ENCODE assay signal across 28 mouse cellular contexts in genomic region chr9:78702509-78703239, GRCm38 (mm10).
DNase-seq lines count a peak whose midpoint lies in the region; ATAC-seq and TF ChIP-seq lines count a peak whose summit lies in the region.
"Had no signal": no experiment of that assay in that cellular context is flagged by ENCODE, and none has a peak within 500 bp of the region (broad histone marks: within the 10 kb centered on the region; RNA-seq: fewer than 3 reads in every experiment).

No protein-coding gene starts in this region.

- no peaks in the 10 kb centered on the region for H3K4me1 ChIP-seq in intestine, embryonic 14.5 days (replicated peaks; ENCODE audit: control insufficient read depth, insufficient read depth, low read length)
- H3K4me1 ChIP-seq in intestine, postnatal 0 days (replicated peaks; ENCODE audit: control insufficient read depth, insufficient read depth, low read length), result no peaks in the 10 kb centered on the region
- H3K4me1 ChIP-seq in lung, embryonic 14.5 days (ENCODE audit: insufficient read depth), result no peaks in the 10 kb centered on the region
- no peaks in the 10 kb centered on the region for H3K4me1 ChIP-seq in embryonic facial prominence, embryonic 15.5 days
- no peaks in the 10 kb centered on the region for H3K4me1 ChIP-seq in stomach, embryonic 14.5 days (ENCODE audit: control insufficient read depth, insufficient read depth, low read length)
- H3K4me1 ChIP-seq in hindbrain, embryonic 10.5 days (replicated peaks), result no peaks in the 10 kb centered on the region
- H3K4me1 ChIP-seq: embryonic facial prominence, embryonic 12.5 days; forebrain, embryonic 13.5 days; liver, embryonic 13.5 days; midbrain, embryonic 15.5 days; neural tube, embryonic 15.5 days had no signal

- H3K9ac ChIP-seq in intestine, embryonic 14.5 days (ENCODE audit: low read length), result no peak overlapping the region
- H3K9ac ChIP-seq in intestine, postnatal 0 days (ENCODE audit: low read depth, low read length), result no peak overlapping the region
- H3K9ac ChIP-seq in lung, embryonic 14.5 days, result no peak overlapping the region
- no peak overlapping the region for H3K9ac ChIP-seq in embryonic facial prominence, embryonic 15.5 days
- no peak overlapping the region for H3K9ac ChIP-seq in stomach, embryonic 14.5 days (replicated peaks; ENCODE audit: low read depth, low read length)
- H3K9ac ChIP-seq: embryonic facial prominence, embryonic 12.5 days; forebrain, embryonic 13.5 days; liver, embryonic 13.5 days; midbrain, embryonic 15.5 days; neural tube, embryonic 15.5 days had no signal

- DNase-seq in intestine, embryonic 14.5 days (ENCODE audit: low spot score), result no peak
- peak; percentile 12 for DNase-seq in lung, embryonic 14.5 days
- no peak for DNase-seq in lung, adult 18-20 months
- no peak for DNase-seq in urinary bladder, postnatal 14 days (ENCODE audit: low spot score)
- DNase-seq in hindbrain, embryonic 10.5 days (ENCODE audit: low spot score), result no peak
- DNase-seq: adrenal gland, postnatal 14 days; cerebellum, adult 11 months; cerebellum, adult 9-11 months; gastrocnemius, postnatal 10 days; heart, postnatal 14 days; kidney, adult 18-20 months; kidney, postnatal 14 days; liver, embryonic 13.5 days; lung, adult 2 months; retina, postnatal 1 day; right cerebral cortex, postnatal 14 days; thymus, postnatal 4 days had no signal

- H3K27ac ChIP-seq in intestine, embryonic 14.5 days (ENCODE audit: low read depth), result peak overlapping the region; percentile 70
- H3K27ac ChIP-seq in intestine, postnatal 0 days (ENCODE audit: low read depth, low read length), result no peak overlapping the region
- no peak overlapping the region; the same call in 1 of the 2 replicates for H3K27ac ChIP-seq in lung, embryonic 14.5 days (ENCODE audit: low read depth)
- H3K27ac ChIP-seq in embryonic facial prominence, embryonic 15.5 days (replicated peaks), result peak overlapping the region; percentile 67
- H3K27ac ChIP-seq in stomach, embryonic 14.5 days (ENCODE audit: low read length), result peak overlapping the region; percentile 17; the same call in 1 of the 2 replicates
- H3K27ac ChIP-seq in hindbrain, embryonic 10.5 days, result no peak overlapping the region
- H3K27ac ChIP-seq: embryonic facial prominence, embryonic 12.5 days; forebrain, embryonic 13.5 days; left cerebral cortex, adult 2 months; liver, embryonic 13.5 days; macrophage; midbrain, embryonic 15.5 days; neural tube, embryonic 15.5 days had no signal

- no peaks in the 10 kb centered on the region for H3K27me3 ChIP-seq in intestine, embryonic 14.5 days (replicated peaks; ENCODE audit: control insufficient read depth, insufficient read depth, low read length)
- H3K27me3 ChIP-seq in intestine, postnatal 0 days (replicated peaks; ENCODE audit: control insufficient read depth, insufficient read depth, low read length), result no peaks in the 10 kb centered on the region
- H3K27me3 ChIP-seq in lung, embryonic 14.5 days (ENCODE audit: insufficient read depth, low read length), result no peaks in the 10 kb centered on the region
- no peaks in the 10 kb centered on the region for H3K27me3 ChIP-seq in embryonic facial prominence, embryonic 15.5 days
- no peaks in the 10 kb centered on the region for H3K27me3 ChIP-seq in stomach, embryonic 14.5 days (ENCODE audit: control insufficient read depth, insufficient read depth, low read length)
- H3K27me3 ChIP-seq in hindbrain, embryonic 10.5 days (ENCODE audit: insufficient read depth, poor library complexity, severe bottlenecking), result no peaks in the 10 kb centered on the region
- H3K27me3 ChIP-seq: embryonic facial prominence, embryonic 12.5 days; forebrain, embryonic 13.5 days; liver, embryonic 13.5 days; midbrain, embryonic 15.5 days; neural tube, embryonic 15.5 days had no signal

- no peak overlapping the region for H3K4me2 ChIP-seq in intestine, embryonic 14.5 days (ENCODE audit: low read length)
- H3K4me2 ChIP-seq in intestine, postnatal 0 days (replicated peaks; ENCODE audit: low read depth), result no peak overlapping the region
- no peak overlapping the region for H3K4me2 ChIP-seq in lung, embryonic 14.5 days
- H3K4me2 ChIP-seq in embryonic facial prominence, embryonic 15.5 days (replicated peaks), result no peak overlapping the region
- no peak overlapping the region for H3K4me2 ChIP-seq in stomach, embryonic 14.5 days (replicated peaks; ENCODE audit: low read depth, low read length)
- H3K4me2 ChIP-seq: embryonic facial prominence, embryonic 12.5 days; forebrain, embryonic 13.5 days; liver, embryonic 13.5 days; midbrain, embryonic 15.5 days; neural tube, embryonic 15.5 days had no signal

- no peaks in the 10 kb centered on the region for H3K36me3 ChIP-seq in intestine, embryonic 14.5 days (ENCODE audit: control insufficient read depth, insufficient read depth, low read length)
- H3K36me3 ChIP-seq in intestine, postnatal 0 days (ENCODE audit: control insufficient read depth, insufficient read depth), result no peaks in the 10 kb centered on the region; the same call in 1 of the 2 replicates
- no peaks in the 10 kb centered on the region for H3K36me3 ChIP-seq in lung, embryonic 14.5 days (ENCODE audit: insufficient read depth)
- H3K36me3 ChIP-seq in embryonic facial prominence, embryonic 15.5 days, result peaks cover 18% of the 10 kb centered on the region; the same call in 1 of the 2 replicates
- no peaks in the 10 kb centered on the region for H3K36me3 ChIP-seq in stomach, embryonic 14.5 days (ENCODE audit: control insufficient read depth, insufficient read depth, low read length)
- H3K36me3 ChIP-seq in hindbrain, embryonic 10.5 days, result no peaks in the 10 kb centered on the region
- H3K36me3 ChIP-seq: embryonic facial prominence, embryonic 12.5 days; liver, embryonic 13.5 days; midbrain, embryonic 15.5 days; neural tube, embryonic 15.5 days had no signal

- ATAC-seq in intestine, embryonic 14.5 days (replicated peaks; ENCODE audit: low FRiP score, low TSS enrichment, low read depth), result peak; percentile 50
- no peak for ATAC-seq in intestine, postnatal 0 days
- ATAC-seq in lung, embryonic 14.5 days (ENCODE audit: insufficient read depth), result peak; percentile 31; the same call in 1 of the 2 replicates
- no peak; the same call in 1 of the 2 replicates for ATAC-seq in embryonic facial prominence, embryonic 15.5 days (ENCODE audit: insufficient number of reproducible peaks, low FRiP score, low TSS enrichment, low read depth)
- peak; percentile 42; the same call in 1 of the 2 replicates for ATAC-seq in stomach, embryonic 14.5 days (ENCODE audit: insufficient number of reproducible peaks, insufficient read depth, low FRiP score, low read depth)
- ATAC-seq: CD4-positive, CD25-positive, alpha-beta regulatory T cell, adult 4 months; forebrain, embryonic 13.5 days; hindbrain, embryonic 16.5 days; midbrain, embryonic 15.5 days had no signal

- no peak overlapping the region for H3K4me3 ChIP-seq in intestine, embryonic 14.5 days (ENCODE audit: low read depth, low read length)
- no peak overlapping the region for H3K4me3 ChIP-seq in intestine, postnatal 0 days (ENCODE audit: low read depth, low read length)
- no peak overlapping the region for H3K4me3 ChIP-seq in lung, embryonic 14.5 days (ENCODE audit: low read depth, low read length)
- H3K4me3 ChIP-seq in embryonic facial prominence, embryonic 15.5 days (replicated peaks), result no peak overlapping the region
- H3K4me3 ChIP-seq in stomach, embryonic 14.5 days (ENCODE audit: low read depth, low read length), result no peak overlapping the region
- H3K4me3 ChIP-seq in hindbrain, embryonic 10.5 days, result no peak overlapping the region
- H3K4me3 ChIP-seq: embryonic facial prominence, embryonic 12.5 days; forebrain, embryonic 13.5 days; left cerebral cortex, adult 2 months; liver, embryonic 13.5 days; midbrain, embryonic 15.5 days; neural tube, embryonic 15.5 days had no signal

- H3K9me3 ChIP-seq in intestine, embryonic 14.5 days (ENCODE audit: control insufficient read depth, low read length), result no peaks in the 10 kb centered on the region
- H3K9me3 ChIP-seq in intestine, postnatal 0 days (ENCODE audit: control insufficient read depth), result no peaks in the 10 kb centered on the region
- H3K9me3 ChIP-seq in lung, embryonic 14.5 days (ENCODE audit: low read depth, low read length), result peaks cover 8% of the 10 kb centered on the region; the same call in 1 of the 2 replicates
- 0 out of 2 replicates have a peak, but pooled peaks cover 4% of the 10 kb centered on the region for H3K9me3 ChIP-seq in embryonic facial prominence, embryonic 15.5 days (replicated peaks)
- peaks cover 9% of the 10 kb centered on the region; the same call in 1 of the 2 replicates for H3K9me3 ChIP-seq in stomach, embryonic 14.5 days (ENCODE audit: control insufficient read depth, low read depth, low read length)
- H3K9me3 ChIP-seq in hindbrain, embryonic 10.5 days, result peaks cover 8% of the 10 kb centered on the region
- H3K9me3 ChIP-seq: liver, embryonic 13.5 days; neural tube, embryonic 15.5 days had no signal

- WGBS in intestine, embryonic 14.5 days, result 54% methylated on average over 12 of the region's 12 CpGs
- WGBS in intestine, postnatal 0 days, result 59% methylated on average over 12 of the region's 12 CpGs
- WGBS in lung, embryonic 14.5 days, result 77% methylated on average over 12 of the region's 12 CpGs
- WGBS in embryonic facial prominence, embryonic 15.5 days, result 61% methylated on average over 12 of the region's 12 CpGs
- 73% methylated on average over 12 of the region's 12 CpGs for WGBS in stomach, embryonic 14.5 days
- 93% methylated on average over 12 of the region's 12 CpGs for WGBS in hindbrain, embryonic 10.5 days

- no peak for TF ChIP-seq CTCF in intestine, postnatal 0 days (IDR thresholded peaks at IDR 0.05; ENCODE audit: low read depth)
- TF ChIP-seq CTCF in lung, embryonic 14.5 days (IDR thresholded peaks at IDR 0.05; ENCODE audit: low read depth), result no peak

Comparison
In these comparisons a context has a peak if more than half of its experiments do, and no peak if none do; other contexts are left out.
1. ATAC-seq: peak in intestine, embryonic 14.5 days (single experiment), lung, embryonic 14.5 days (single experiment) and stomach, embryonic 14.5 days (single experiment); none in intestine, postnatal 0 days (single experiment) and embryonic facial prominence, embryonic 15.5 days (single experiment).
2. H3K27ac ChIP-seq: peak in intestine, embryonic 14.5 days (single experiment), embryonic facial prominence, embryonic 15.5 days (single experiment) and stomach, embryonic 14.5 days (single experiment); none in intestine, postnatal 0 days (single experiment), lung, embryonic 14.5 days (single experiment) and hindbrain, embryonic 10.5 days (single experiment).